In genomic region chr5:130079202-130080050, GRCm38 (mm10) we compare ENCODE assay signal across 8 mouse cellular contexts. TPM values are rescaled to one million over a fixed set of nuclear protein-coding genes. Genes with fewer than 3 reads are reported as not detected.
DNase-seq lines count a peak whose midpoint lies in the region; ATAC-seq and TF ChIP-seq lines count a peak whose summit lies in the region.

No protein-coding gene starts in this region.

- peak; percentile 74 to 90 for ATAC-seq in hematopoietic stem cell, adult 5-6 weeks (replicated peaks in 1 of 2; ENCODE audit: insufficient read depth in 1 of 2, low FRiP score in 2 of 2, low TSS enrichment in 1 of 2, low read depth in 1 of 2, poor library complexity in 2 of 2, severe bottlenecking in 2 of 2)
- ATAC-seq in lung, embryonic 14.5 days (ENCODE audit: insufficient read depth): peak; percentile 97
- ATAC-seq in neutrophil, adult 5-6 weeks (ENCODE audit: extremely low read depth, insufficient number of reproducible peaks, low FRiP score, poor library complexity, severe bottlenecking): peak; percentile 72

- peak overlapping the region; percentile 80 to 89 for H3K4me3 ChIP-seq in MEL (ENCODE audit: control insufficient read depth in 1 of 2, insufficient read depth in 1 of 2, low read depth in 2 of 2, low read length in 2 of 2)
- H3K4me3 ChIP-seq in cerebellum, adult 2 months (replicated peaks; ENCODE audit: insufficient read depth, low read depth, low read length): peak overlapping the region; percentile 99
- H3K4me3 ChIP-seq in lung, embryonic 14.5 days (ENCODE audit: low read depth, low read length): peak overlapping the region; percentile 76

- peak; percentile 92 for DNase-seq in MEL (ENCODE audit: low read depth, low spot score)
- DNase-seq in cerebellum, adult 2 months: peak; percentile 95 to 98
- DNase-seq in forelimb bud, embryonic 11.5 days (ENCODE audit: low read depth, low spot score): peak; percentile 85
- DNase-seq in layer of hippocampus, adult 8-10 months (ENCODE audit: low spot score in 2 of 2): peak; percentile 89 to 95
- peak; percentile 96 for DNase-seq in lung, embryonic 14.5 days
- DNase-seq in thymus, adult 18-20 months: peak; percentile 82 to 84

- TF ChIP-seq EP300 in MEL (IDR thresholded peaks at IDR 0.05; ENCODE audit: low read depth in 1 of 2, low read length in 2 of 2): no peak

- H3K36me3 ChIP-seq in MEL (ENCODE audit: control insufficient read depth in 1 of 2, insufficient read depth in 2 of 2, low read length in 2 of 2): peaks cover 0 to 5% of the 10 kb centered on the region in 2 experiments; a peak in 1 of 4 replicates
- no peaks in the 10 kb centered on the region; the same call in 1 of the 2 replicates for H3K36me3 ChIP-seq in lung, embryonic 14.5 days (ENCODE audit: insufficient read depth)

- peak; percentile 92 to 100 for TF ChIP-seq POLR2A in MEL (IDR thresholded peaks at IDR 0.05; ENCODE audit: control insufficient read depth in 1 of 2, insufficient read depth in 1 of 2, low read depth in 1 of 2, low read length in 2 of 2, poor library complexity in 1 of 2)
- peak; percentile 84 for TF ChIP-seq POLR2A in cerebellum, adult 2 months (IDR thresholded peaks at IDR 0.05; ENCODE audit: borderline replicate concordance, insufficient read depth, low read length)

- H3K27me3 ChIP-seq in MEL (ENCODE audit: control insufficient read depth in 1 of 2, insufficient read depth in 2 of 2, low read length in 2 of 2): no peaks in the 10 kb centered on the region
- H3K27me3 ChIP-seq in cerebellum, adult 2 months (ENCODE audit: control insufficient read depth, insufficient read depth, low read length): no peaks in the 10 kb centered on the region
- 0 out of 2 replicates have a peak, but pooled peaks cover 5% of the 10 kb centered on the region for H3K27me3 ChIP-seq in lung, embryonic 14.5 days (ENCODE audit: insufficient read depth, low read length)

- peak overlapping the region; percentile 83 for H3K4me2 ChIP-seq in lung, embryonic 14.5 days

- H3K79me2 ChIP-seq in MEL (ENCODE audit: control insufficient read depth, insufficient read depth, low read length, poor library complexity): peaks cover 9% of the 10 kb centered on the region

- no peak for TF ChIP-seq CTCF in MEL (IDR thresholded peaks at IDR 0.05 in 2 of 3, conservative IDR thresholded peaks at IDR 0.05 in 1 of 3; ENCODE audit: control insufficient read depth in 1 of 3, insufficient read depth in 1 of 3, low read depth in 2 of 3, low read length in 3 of 3, poor library complexity in 1 of 3, severe bottlenecking in 1 of 3)
- no peak for TF ChIP-seq CTCF in cerebellum, adult 2 months (IDR thresholded peaks at IDR 0.05; ENCODE audit: borderline replicate concordance, insufficient read depth, low read depth, low read length)
- no peak for TF ChIP-seq CTCF in lung, embryonic 14.5 days (IDR thresholded peaks at IDR 0.05; ENCODE audit: low read depth)

- no peaks in the 10 kb centered on the region for H3K9me3 ChIP-seq in MEL (replicated peaks; ENCODE audit: insufficient read depth, low read length)
- H3K9me3 ChIP-seq in lung, embryonic 14.5 days (ENCODE audit: low read depth, low read length): no peaks in the 10 kb centered on the region

- peak overlapping the region; percentile 30; the same call in 1 of the 2 replicates for H3K27ac ChIP-seq in MEL (ENCODE audit: control insufficient read depth, low read depth, low read length)
- H3K27ac ChIP-seq in cerebellum, adult 2 months (ENCODE audit: insufficient read depth, low read length): peak overlapping the region; percentile 63
- H3K27ac ChIP-seq in lung, embryonic 14.5 days (ENCODE audit: low read depth): peak overlapping the region; percentile 79; the same call in 1 of the 2 replicates

- WGBS in cerebellum, adult 2 months: under 1% methylated on average over 84 of the region's 86 CpGs
- 2% methylated on average over 65 of the region's 86 CpGs for WGBS in lung, embryonic 14.5 days

- peaks cover 8 to 13% of the 10 kb centered on the region in 2 experiments for H3K4me1 ChIP-seq in MEL (ENCODE audit: control insufficient read depth in 1 of 2, insufficient read depth in 2 of 2, low read length in 2 of 2)
- peaks cover 13% of the 10 kb centered on the region for H3K4me1 ChIP-seq in cerebellum, adult 2 months (ENCODE audit: control insufficient read depth, insufficient read depth, low read length)
- H3K4me1 ChIP-seq in lung, embryonic 14.5 days (ENCODE audit: insufficient read depth): 0 out of 2 replicates have a peak, but pooled peaks cover 5% of the 10 kb centered on the region

- peak overlapping the region; percentile 82 for H3K9ac ChIP-seq in MEL (ENCODE audit: control insufficient read depth, low read depth, low read length, poor library complexity, severe bottlenecking)
- peak overlapping the region; percentile 85 for H3K9ac ChIP-seq in lung, embryonic 14.5 days

- no peak for TF ChIP-seq RAD21 in MEL (IDR thresholded peaks at IDR 0.05; ENCODE audit: low read depth, low read length)

TF ChIP-seq in MEL, 35 proteins besides CTCF, POLR2A, EP300 and RAD21:
- TF ChIP-seq MAX (IDR thresholded peaks at IDR 0.05; ENCODE audit: low read length) (peak; percentile 85), TBP (IDR thresholded peaks at IDR 0.05; ENCODE audit: low read depth, low read length) (peak; percentile 35; the same call in 1 of the 2 replicates), SMC3 (IDR thresholded peaks at IDR 0.05; ENCODE audit: low read depth, low read length) (no peak), CHD2 (IDR thresholded peaks at IDR 0.05; ENCODE audit: low read length) (no peak), TCF12 (IDR thresholded peaks at IDR 0.05; ENCODE audit: low read depth, low read length) (peak; percentile 21; the same call in 1 of the 2 replicates), TAL1 (IDR thresholded peaks at IDR 0.05; ENCODE audit: low read length) (no peak), NRF1 (IDR thresholded peaks at IDR 0.05; ENCODE audit: insufficient read depth, low read depth, low read length, poor library complexity, severe bottlenecking) (peak; percentile 42; the same call in 1 of the 2 replicates), JUND (IDR thresholded peaks at IDR 0.05; ENCODE audit: low read depth, low read length) (no peak), MXI1 (IDR thresholded peaks at IDR 0.05; ENCODE audit: low read depth, low read length) (peak; percentile 32; the same call in 1 of the 2 replicates), ZMIZ1 (IDR thresholded peaks at IDR 0.05; ENCODE audit: low read depth, low read length) (0 out of 2 replicates have a peak, but pooled peaks have one; percentile 72), SIN3A (IDR thresholded peaks at IDR 0.05; ENCODE audit: low read length) (peak; percentile 36; the same call in 1 of the 2 replicates), NELFE (IDR thresholded peaks at IDR 0.05; ENCODE audit: low read depth, low read length) (peak; percentile 83), MYC (IDR thresholded peaks at IDR 0.05; ENCODE audit: low read depth, low read length) (no peak), UBTF (IDR thresholded peaks at IDR 0.05; ENCODE audit: borderline replicate concordance, insufficient read depth, low read depth, low read length) (0 out of 2 replicates have a peak, but pooled peaks have one; percentile 25)

RNA-seq across cellular contexts. Expression of gene Tpst1, which starts 6.3 kb away (rescaled TPM):
- total RNA-seq in MEL (2012; rRNA removed): 27.9 and 31.7 TPM in 2 replicates
- polyA plus RNA-seq in MEL (2012; ENCODE audit: insufficient read depth in 1 of 2, insufficient read length in 2 of 2, low read depth in 1 of 2, low replicate concordance in 2 of 2, missing spikeins in 1 of 2): 10 to 100 TPM in 1 of 2 experiments, not detected in 1; 32.3 TPM
- 36.3 and 41.6 TPM in 2 replicates for polyA plus RNA-seq in cerebellum, adult 2 months (2012; rRNA removed)
- 6.9 and 7.3 TPM in 2 replicates for total RNA-seq in hematopoietic stem cell, adult 5-6 weeks (2017)
- 10 to 100 TPM; 41.3 to 54.4 (median 48.8) TPM for total RNA-seq in layer of hippocampus, adult 8-10 months (2022)
- polyA plus RNA-seq in lung, embryonic 14.5 days (2014; fragmentation: Nextera tagmentation; extraction: Ambion mirVana): 76.1 and 77.3 TPM in 2 replicates
- total RNA-seq in neutrophil, adult 5-6 weeks (2017): 19.8 and 23.3 TPM in 2 replicates

RNA-seq across cellular contexts. Expression of gene Crcp, which starts 50.3 kb away (rescaled TPM):
- total RNA-seq in MEL (2012; rRNA removed): 60.9 and 69.6 TPM in 2 replicates
- 10 to 100 TPM in 1 of 2 experiments, not detected in 1; 56.2 TPM for polyA plus RNA-seq in MEL (2012; ENCODE audit: insufficient read depth in 1 of 2, insufficient read length in 2 of 2, low read depth in 1 of 2, low replicate concordance in 2 of 2, missing spikeins in 1 of 2)
- 34.9 and 38.9 TPM in 2 replicates for polyA plus RNA-seq in cerebellum, adult 2 months (2012; rRNA removed)
- 38.3 and 49.5 TPM in 2 replicates for total RNA-seq in hematopoietic stem cell, adult 5-6 weeks (2017)
- 10 to 100 TPM; 31.8 to 38.2 (median 35.6) TPM for total RNA-seq in layer of hippocampus, adult 8-10 months (2022)
- polyA plus RNA-seq in lung, embryonic 14.5 days (2014; fragmentation: Nextera tagmentation; extraction: Ambion mirVana): 27.5 and 28.3 TPM in 2 replicates
- 24.9 and 40.4 TPM in 2 replicates for total RNA-seq in neutrophil, adult 5-6 weeks (2017)

RNA-seq across cellular contexts. Expression of gene Asl, which starts 50.4 kb away (rescaled TPM):
- 15.8 and 17.3 TPM in 2 replicates for total RNA-seq in MEL (2012; rRNA removed)
- 10 to 100 TPM in 1 of 2 experiments, not detected in 1; 26.7 TPM for polyA plus RNA-seq in MEL (2012; ENCODE audit: insufficient read depth in 1 of 2, insufficient read length in 2 of 2, low read depth in 1 of 2, low replicate concordance in 2 of 2, missing spikeins in 1 of 2)
- 27.0 and 28.7 TPM in 2 replicates for polyA plus RNA-seq in cerebellum, adult 2 months (2012; rRNA removed)
- total RNA-seq in hematopoietic stem cell, adult 5-6 weeks (2017): 27.1 and 29.8 TPM in 2 replicates
- total RNA-seq in layer of hippocampus, adult 8-10 months (2022): 10 to 100 TPM; 18.9 to 38.2 (median 26.3) TPM
- polyA plus RNA-seq in lung, embryonic 14.5 days (2014; fragmentation: Nextera tagmentation; extraction: Ambion mirVana): 23.1 and 24.3 TPM in 2 replicates
- total RNA-seq in neutrophil, adult 5-6 weeks (2017): 7.6 and 7.7 TPM in 2 replicates

Comparison
In these comparisons a context has a peak if more than half of its experiments do, and no peak if none do; other contexts are left out.
1. Peak in every context shown above with its lines: DNase-seq, ATAC-seq, H3K4me3 ChIP-seq and H3K27ac ChIP-seq.